Mouse (Mus musculus) B cell, adult 62 days (primary cell): ENCODE results near the gene Trem3. TPM values are rescaled to one million over a fixed set of nuclear protein-coding genes. Genes with fewer than 3 reads are reported as not detected.

ENCODE experiments used
- total RNA-seq: library from RNA; stranded (reverse); gene quantifications from 4 replicates; pipeline ENCODE4 v1.2.4, GENCODE M21; 2023

Trem3 gene
- total RNA-seq, result not detected in 4 replicates

DNA sequence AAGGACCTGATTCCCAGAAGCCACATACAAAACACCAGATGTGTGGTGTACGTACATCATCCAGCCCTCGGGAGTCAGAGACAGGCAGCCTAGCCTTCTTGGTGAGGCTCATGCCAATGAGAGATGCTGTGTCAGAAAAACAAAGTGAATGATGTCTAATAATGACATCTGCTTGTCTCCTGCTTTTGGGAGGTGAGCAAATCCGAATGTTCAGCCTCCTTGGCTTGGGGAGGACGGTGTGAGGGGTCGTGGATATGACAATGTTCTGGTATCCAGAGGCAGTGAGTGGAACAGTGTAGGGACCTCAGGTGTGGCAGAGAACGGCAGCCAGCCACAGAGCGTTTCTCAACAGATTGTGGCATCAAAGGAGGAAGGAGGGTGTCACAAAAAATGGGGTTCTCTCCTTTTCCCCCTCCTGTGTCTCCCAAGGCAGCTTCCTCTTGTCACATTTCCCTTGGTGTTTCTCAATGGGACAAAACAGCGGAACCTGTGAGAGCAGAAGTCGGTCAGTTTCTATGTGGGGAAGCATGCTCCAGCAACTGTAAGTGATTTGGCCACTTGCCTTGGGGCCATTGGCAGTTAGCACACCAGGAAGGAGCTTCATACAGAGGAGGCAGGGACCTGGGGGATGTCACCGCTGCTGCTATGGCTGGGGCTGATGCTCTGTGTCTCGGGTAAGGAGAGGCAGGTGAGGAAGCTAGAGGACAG is at the start of gene Trem3:
Trem3 (plus strand) TSS at position 557 of the 708 bp plus-strand sequence.

DNA sequence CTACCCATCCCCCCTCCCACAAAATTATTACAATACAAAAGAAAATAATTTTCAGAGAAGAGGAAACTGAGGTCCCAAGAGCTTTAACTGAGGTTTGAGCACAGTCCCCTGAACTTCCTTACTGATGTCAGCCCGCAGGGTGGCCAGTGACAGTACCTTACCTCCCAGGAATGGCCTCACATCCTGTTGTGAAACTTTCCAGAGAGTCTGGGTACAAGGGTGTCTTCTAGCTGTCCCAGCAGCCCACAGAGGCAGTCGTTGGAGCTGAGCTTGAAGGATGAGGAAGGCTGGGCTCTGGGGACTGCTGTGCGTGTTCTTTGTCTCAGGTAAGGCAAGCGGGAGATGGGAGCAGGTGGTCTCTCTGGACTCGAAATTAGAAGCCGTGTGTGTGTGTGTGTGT is 15.1 kb upstream of the Trem3 start, which contains the start of gene Trem1:
Trem1 (plus strand) TSS at position 251 of the 400 bp plus-strand sequence.

DNA sequence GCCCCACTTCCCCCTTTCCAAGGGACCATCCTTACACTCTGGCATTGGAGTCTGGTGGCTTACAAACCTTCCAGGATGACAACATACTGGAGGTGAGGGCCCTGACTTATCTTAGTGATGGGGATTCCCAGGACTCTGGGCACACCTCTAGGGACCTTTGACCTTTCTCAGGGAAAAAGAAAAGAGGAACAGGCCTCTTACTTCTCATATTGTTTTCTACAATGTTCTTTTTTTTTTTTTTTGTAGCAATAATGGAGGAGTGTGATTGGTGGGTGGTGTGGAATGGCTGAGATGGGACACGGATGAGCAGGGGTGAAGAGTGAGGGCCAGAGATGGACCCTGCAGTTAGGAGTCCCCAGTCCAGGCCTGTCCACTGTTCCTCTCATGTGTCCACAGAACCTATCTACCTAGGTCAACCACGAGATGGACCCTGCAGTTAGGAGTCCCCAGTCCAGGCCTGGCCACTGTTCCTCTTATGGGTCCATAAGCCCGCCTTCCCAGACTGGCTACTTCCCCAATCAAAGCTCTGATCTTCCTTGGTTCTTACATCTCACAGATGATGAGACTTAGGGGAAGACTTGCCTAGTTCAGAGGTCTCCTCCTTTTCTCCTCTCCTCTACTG is 16.3 kb downstream of the Trem3 start, which contains the start of gene Treml4:
Treml4 (plus strand) TSS at position 555 of the 622 bp plus-strand sequence.

DNA sequence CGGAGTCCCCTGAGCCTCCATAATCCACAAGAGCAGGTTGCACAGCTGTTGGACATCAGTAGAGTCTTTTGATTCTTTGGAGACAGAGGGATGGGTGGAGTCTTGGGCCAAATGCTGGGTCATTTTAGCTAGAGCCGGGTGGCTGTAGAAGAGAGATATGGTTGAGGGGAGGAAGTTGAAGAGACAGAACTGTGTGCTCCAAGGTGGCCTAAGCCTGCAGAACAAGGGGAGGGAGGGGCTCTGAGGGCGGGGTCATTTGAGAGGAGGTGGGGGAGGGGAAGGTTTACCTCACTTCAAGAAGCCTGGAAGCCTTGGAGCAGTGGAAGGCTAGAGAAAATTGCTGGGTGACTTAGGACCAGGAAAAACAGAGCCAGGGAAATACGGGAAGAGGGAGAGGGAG is 51.6 kb downstream of the Trem3 start, which contains the start of gene Treml2:
Treml2 (plus strand) TSS at position 296 of the 400 bp plus-strand sequence.

Other genes starting within 250 kb of the Trem3 start
- not detected in 4 replicates for gene 1700122O11Rik, start 209.5 kb upstream of the Trem3 start, total RNA-seq
- gene 1700067P10Rik, start 158.5 kb upstream of the Trem3 start, total RNA-seq, result not detected in 4 replicates
- 0.30 to 0.60 TPM (median 0.32 TPM) in 3 of 4 replicates, not detected in the other for gene 9830107B12Rik, start 101.5 kb upstream of the Trem3 start, total RNA-seq
- gene A530064D06Rik, start 80.5 kb upstream of the Trem3 start, total RNA-seq, result 0.72 to 1.5 TPM in 2 of 4 replicates, not detected in the others
- 1.7 to 2.2 TPM (median 2.1 TPM) in 4 replicates for gene Trem1, start 15.0 kb upstream of the Trem3 start, total RNA-seq
- 1.4 to 4.1 TPM (median 3.5 TPM) in 4 replicates for gene Treml4, start 16.5 kb downstream of the Trem3 start, total RNA-seq
- 174 to 186 TPM (median 177 TPM) in 4 replicates for gene Treml2, start 51.7 kb downstream of the Trem3 start, total RNA-seq
- 7.4 to 11.3 TPM (median 9.5 TPM) in 4 replicates for gene B430306N03Rik, start 68.4 kb downstream of the Trem3 start, total RNA-seq
- not detected in 4 replicates for gene Trem2, start 98.6 kb downstream of the Trem3 start, total RNA-seq
- 0.49 TPM in 1 of 4 replicates, not detected in the others for gene Treml1, start 112.1 kb downstream of the Trem3 start, total RNA-seq
- gene Nfya, start 162.1 kb downstream of the Trem3 start, total RNA-seq, result 86.8 to 106 TPM (median 101 TPM) in 4 replicates
- gene Oard1, start 162.2 kb downstream of the Trem3 start, total RNA-seq, result 36.9 to 47.5 TPM (median 43.1 TPM) in 4 replicates
- 0.42 to 0.70 TPM (median 0.69 TPM) in 3 of 4 replicates, not detected in the other for gene Apobec2, start 185.2 kb downstream of the Trem3 start, total RNA-seq
- gene Tspo2, start 203.7 kb downstream of the Trem3 start, total RNA-seq, result not detected in 4 replicates
- gene Unc5cl, start 207.1 kb downstream of the Trem3 start, total RNA-seq, result 3.3 to 6.2 TPM (median 4.7 TPM) in 4 replicates